ENCODE assay signal across 21 mouse cellular contexts in genomic region chr5:117440261-117440660, GRCm38 (mm10). TPM values are rescaled to one million over a fixed set of nuclear protein-coding genes. Genes with fewer than 3 reads are reported as not detected.
DNase-seq lines count a peak whose midpoint lies in the region; ATAC-seq and TF ChIP-seq lines count a peak whose summit lies in the region.
"Had no signal": no experiment of that assay in that cellular context is flagged by ENCODE, and none has a peak within 500 bp of the region (broad histone marks: within the 10 kb centered on the region; RNA-seq: fewer than 3 reads in every experiment).

No protein-coding gene starts in this region.

- no peak for ATAC-seq in hindbrain, embryonic 14.5 days (ENCODE audit: low FRiP score)
- no peak for ATAC-seq in kidney, embryonic 16.5 days (ENCODE audit: low FRiP score, low TSS enrichment)
- ATAC-seq in neural tube, embryonic 12.5 days (ENCODE audit: low FRiP score, low read depth), result no peak
- ATAC-seq in neural tube, embryonic 15.5 days (ENCODE audit: low FRiP score), result no peak
- ATAC-seq: activated CD4-positive, CD25-positive, alpha-beta regulatory T cell, adult 4 months; forebrain, embryonic 15.5 days; Patski had no signal

- DNase-seq in hindbrain, embryonic 10.5 days (ENCODE audit: low spot score), result no peak
- DNase-seq in hindbrain, embryonic 14.5 days (ENCODE audit: low spot score), result no peak
- peak; percentile 81 for DNase-seq in kidney, adult 2 months
- no peak for DNase-seq in neural tube, embryonic 10.5 days (ENCODE audit: extremely low spot score, low spot score)
- DNase-seq in left cerebral cortex, adult 8-10 months (ENCODE audit: low spot score in 2 of 2), result no peak
- DNase-seq: adrenal gland, postnatal 14 days; cerebellum, adult 11-12 months; cerebellum, adult 9-10 months; cerebellum, postnatal 25 days; gastrocnemius, postnatal 36 days; heart, adult 11 months; heart, postnatal 4 days had no signal

- 92% methylated on average over 11 of the region's 11 CpGs for WGBS in hindbrain, embryonic 10.5 days
- WGBS in hindbrain, embryonic 14.5 days, result 78% methylated on average over 11 of the region's 11 CpGs
- WGBS in kidney, adult 2 months, result 58% methylated on average over 11 of the region's 11 CpGs
- 88% methylated on average over 11 of the region's 11 CpGs for WGBS in kidney, embryonic 16.5 days
- WGBS in neural tube, embryonic 12.5 days, result 89% methylated on average over 11 of the region's 11 CpGs
- 81% methylated on average over 11 of the region's 11 CpGs for WGBS in neural tube, embryonic 15.5 days

- H3K4me1 ChIP-seq in hindbrain, embryonic 10.5 days (replicated peaks), result peaks cover 23% of the 10 kb centered on the region
- H3K4me1 ChIP-seq in hindbrain, embryonic 14.5 days (replicated peaks; ENCODE audit: control insufficient read depth, insufficient read depth, low read length), result peaks cover 13% of the 10 kb centered on the region
- H3K4me1 ChIP-seq in kidney, adult 2 months (ENCODE audit: control insufficient read depth, insufficient read depth, low read length), result peaks cover 10% of the 10 kb centered on the region
- H3K4me1 ChIP-seq in kidney, embryonic 16.5 days (ENCODE audit: insufficient read depth, low read length), result no peaks in the 10 kb centered on the region
- H3K4me1 ChIP-seq in neural tube, embryonic 12.5 days, result peaks cover 16% of the 10 kb centered on the region
- peaks cover 21% of the 10 kb centered on the region for H3K4me1 ChIP-seq in neural tube, embryonic 15.5 days

- no peak overlapping the region for H3K4me2 ChIP-seq in hindbrain, embryonic 14.5 days (replicated peaks)
- no peak overlapping the region for H3K4me2 ChIP-seq in kidney, embryonic 16.5 days (replicated peaks; ENCODE audit: low read depth, low read length)
- H3K4me2 ChIP-seq in neural tube, embryonic 12.5 days (replicated peaks), result no peak overlapping the region
- no peak overlapping the region for H3K4me2 ChIP-seq in neural tube, embryonic 15.5 days
- H3K4me2 ChIP-seq: embryonic facial prominence, embryonic 12.5 days; forebrain, embryonic 15.5 days; heart, embryonic 13.5 days had no signal

- H3K27me3 ChIP-seq in hindbrain, embryonic 10.5 days (ENCODE audit: insufficient read depth, poor library complexity, severe bottlenecking), result no peaks in the 10 kb centered on the region
- H3K27me3 ChIP-seq in hindbrain, embryonic 14.5 days (ENCODE audit: control insufficient read depth, insufficient read depth, low read length), result no peaks in the 10 kb centered on the region
- H3K27me3 ChIP-seq in kidney, adult 2 months (replicated peaks; ENCODE audit: control insufficient read depth, insufficient read depth, low read length), result no peaks in the 10 kb centered on the region
- no peaks in the 10 kb centered on the region for H3K27me3 ChIP-seq in kidney, embryonic 16.5 days (ENCODE audit: insufficient read depth, low read length)
- H3K27me3 ChIP-seq in neural tube, embryonic 12.5 days (replicated peaks), result no peaks in the 10 kb centered on the region
- H3K27me3 ChIP-seq in neural tube, embryonic 15.5 days (replicated peaks), result no peaks in the 10 kb centered on the region
- H3K27me3 ChIP-seq: embryonic facial prominence, embryonic 12.5 days; forebrain, embryonic 15.5 days; heart, embryonic 13.5 days had no signal

- TF ChIP-seq CTCF in kidney, adult 2 months (conservative IDR thresholded peaks at IDR 0.05; ENCODE audit: insufficient read depth, insufficient read length, low read depth, low read length), result no peak

- TF ChIP-seq POLR2A in kidney, adult 2 months (IDR thresholded peaks at IDR 0.05; ENCODE audit: low read depth, low read length), result no peak

- no peak overlapping the region for H3K4me3 ChIP-seq in hindbrain, embryonic 10.5 days
- H3K4me3 ChIP-seq in hindbrain, embryonic 14.5 days (replicated peaks; ENCODE audit: low read length), result no peak overlapping the region
- H3K4me3 ChIP-seq in kidney, adult 2 months (ENCODE audit: insufficient read depth, low read depth, low read length), result no peak overlapping the region
- H3K4me3 ChIP-seq in kidney, embryonic 16.5 days (ENCODE audit: low read length), result no peak overlapping the region
- H3K4me3 ChIP-seq in neural tube, embryonic 12.5 days, result no peak overlapping the region
- H3K4me3 ChIP-seq in neural tube, embryonic 15.5 days (replicated peaks), result no peak overlapping the region
- H3K4me3 ChIP-seq: embryonic facial prominence, embryonic 12.5 days; forebrain, embryonic 15.5 days; heart, embryonic 13.5 days had no signal

- no peaks in the 10 kb centered on the region for H3K9me3 ChIP-seq in hindbrain, embryonic 10.5 days
- H3K9me3 ChIP-seq in hindbrain, embryonic 14.5 days (ENCODE audit: control insufficient read depth, low read length), result no peaks in the 10 kb centered on the region
- H3K9me3 ChIP-seq in kidney, embryonic 16.5 days (ENCODE audit: low read length), result no peaks in the 10 kb centered on the region
- no peaks in the 10 kb centered on the region for H3K9me3 ChIP-seq in neural tube, embryonic 12.5 days
- H3K9me3 ChIP-seq in neural tube, embryonic 15.5 days (replicated peaks), result no peaks in the 10 kb centered on the region
- H3K9me3 ChIP-seq: embryonic facial prominence, embryonic 12.5 days; forebrain, embryonic 15.5 days; heart, embryonic 13.5 days had no signal

- no peak overlapping the region for H3K9ac ChIP-seq in hindbrain, embryonic 14.5 days
- no peak overlapping the region for H3K9ac ChIP-seq in kidney, embryonic 16.5 days (replicated peaks; ENCODE audit: low read length)
- H3K9ac ChIP-seq in neural tube, embryonic 12.5 days, result no peak overlapping the region
- no peak overlapping the region for H3K9ac ChIP-seq in neural tube, embryonic 15.5 days (replicated peaks)
- H3K9ac ChIP-seq: embryonic facial prominence, embryonic 12.5 days; forebrain, embryonic 15.5 days; heart, embryonic 13.5 days had no signal

- H3K27ac ChIP-seq in hindbrain, embryonic 10.5 days, result peak overlapping the region; percentile 86
- no peak overlapping the region for H3K27ac ChIP-seq in hindbrain, embryonic 14.5 days
- H3K27ac ChIP-seq in kidney, adult 2 months (ENCODE audit: insufficient read depth, low read depth, low read length), result no peak overlapping the region
- H3K27ac ChIP-seq in kidney, embryonic 16.5 days (ENCODE audit: low read length), result no peak overlapping the region
- H3K27ac ChIP-seq in neural tube, embryonic 12.5 days, result peak overlapping the region; percentile 21; the same call in 1 of the 2 replicates
- 0 out of 2 replicates have a peak overlapping the region, but pooled peaks have one; percentile 0 for H3K27ac ChIP-seq in neural tube, embryonic 15.5 days (replicated peaks)
- H3K27ac ChIP-seq: embryonic facial prominence, embryonic 12.5 days; forebrain, embryonic 15.5 days; heart, embryonic 13.5 days had no signal

- no peaks in the 10 kb centered on the region for H3K36me3 ChIP-seq in hindbrain, embryonic 10.5 days
- no peaks in the 10 kb centered on the region for H3K36me3 ChIP-seq in hindbrain, embryonic 14.5 days (replicated peaks; ENCODE audit: control insufficient read depth, insufficient read depth)
- H3K36me3 ChIP-seq in kidney, adult 2 months (ENCODE audit: control insufficient read depth, insufficient read depth, low read length), result no peaks in the 10 kb centered on the region
- no peaks in the 10 kb centered on the region for H3K36me3 ChIP-seq in kidney, embryonic 16.5 days (ENCODE audit: insufficient read depth, low read length)
- H3K36me3 ChIP-seq in neural tube, embryonic 12.5 days, result no peaks in the 10 kb centered on the region
- no peaks in the 10 kb centered on the region for H3K36me3 ChIP-seq in neural tube, embryonic 15.5 days
- H3K36me3 ChIP-seq: embryonic facial prominence, embryonic 12.5 days; forebrain, embryonic 15.5 days; heart, embryonic 13.5 days had no signal

RNA-seq across cellular contexts. Expression of gene Ksr2, which starts 26.5 kb away (rescaled TPM):
- polyA plus RNA-seq in hindbrain, embryonic 10.5 days (2016; fragmentation: Nextera tagmentation; extraction: Ambion mirVana), result 0.92 and 2.1 TPM in 2 replicates
- polyA plus RNA-seq in hindbrain, embryonic 14.5 days (2014; fragmentation: Nextera tagmentation; extraction: Ambion mirVana), result 7.5 and 8.0 TPM in 2 replicates
- polyA plus RNA-seq in kidney, adult 2 months (2012; rRNA removed), result 1.6 and 1.9 TPM in 2 replicates
- 0.37 and 0.78 TPM in 2 replicates for polyA plus RNA-seq in kidney, embryonic 16.5 days (2015; fragmentation: Nextera tagmentation; extraction: Ambion mirVana)
- 3.4 TPM in 2 replicates for polyA plus RNA-seq in neural tube, embryonic 12.5 days (2016; fragmentation: Nextera tagmentation; extraction: Ambion mirVana)
- polyA plus RNA-seq in neural tube, embryonic 15.5 days (2015; fragmentation: Nextera tagmentation; extraction: Ambion mirVana), result 6.4 and 7.4 TPM in 2 replicates
- 10 to 100 TPM; 40.3 to 43.9 (median 41.3) TPM for total RNA-seq in left cerebral cortex, adult 8-10 months (2022)
- polyA plus RNA-seq: heart, postnatal 0 days; Patski had no signal

RNA-seq across cellular contexts. Expression of gene Rfc5, which starts 51.4 kb away (rescaled TPM):
- 109 and 135 TPM in 2 replicates for polyA plus RNA-seq in hindbrain, embryonic 10.5 days (2016; fragmentation: Nextera tagmentation; extraction: Ambion mirVana)
- polyA plus RNA-seq in hindbrain, embryonic 14.5 days (2014; fragmentation: Nextera tagmentation; extraction: Ambion mirVana), result 26.0 and 28.6 TPM in 2 replicates
- 12.9 and 13.0 TPM in 2 replicates for polyA plus RNA-seq in kidney, adult 2 months (2012; rRNA removed)
- 114 and 128 TPM in 2 replicates for polyA plus RNA-seq in kidney, embryonic 16.5 days (2015; fragmentation: Nextera tagmentation; extraction: Ambion mirVana)
- polyA plus RNA-seq in neural tube, embryonic 12.5 days (2016; fragmentation: Nextera tagmentation; extraction: Ambion mirVana), result 52.1 and 53.4 TPM in 2 replicates
- 24.8 and 41.8 TPM in 2 replicates for polyA plus RNA-seq in neural tube, embryonic 15.5 days (2015; fragmentation: Nextera tagmentation; extraction: Ambion mirVana)
- total RNA-seq in left cerebral cortex, adult 8-10 months (2022), result 10 to 100 TPM; 11.6 to 18.0 (median 16.3) TPM

Comparison
In these comparisons a context has a peak if more than half of its experiments do, and no peak if none do; other contexts are left out.
1. H3K27ac ChIP-seq: peak in hindbrain, embryonic 10.5 days (single experiment), neural tube, embryonic 12.5 days (single experiment) and neural tube, embryonic 15.5 days (single experiment); none in hindbrain, embryonic 14.5 days (single experiment), kidney, adult 2 months (single experiment) and kidney, embryonic 16.5 days (single experiment).